ENCODE assay signal across 22 mouse cellular contexts in the genomic region with DNA sequence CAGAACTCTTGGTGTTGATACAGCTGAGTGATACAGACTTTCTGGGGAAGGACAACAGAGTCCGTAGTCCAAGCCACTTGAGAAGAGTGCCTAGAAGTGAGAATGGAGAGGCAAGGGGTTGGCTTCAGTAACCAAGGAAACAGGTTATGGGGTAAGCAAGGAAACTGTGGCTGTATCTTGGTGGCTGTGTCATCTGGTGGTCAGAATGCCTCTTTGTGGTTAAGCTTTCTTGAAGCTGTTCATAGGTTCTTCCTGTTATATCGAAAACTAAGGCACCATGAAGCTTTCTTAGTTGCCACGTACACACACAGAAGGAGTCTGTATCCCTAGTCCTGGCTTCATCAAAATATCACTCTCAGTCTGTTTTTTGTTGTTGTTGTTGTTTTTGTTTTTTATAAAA. TPM values are rescaled to one million over a fixed set of nuclear protein-coding genes. Genes with fewer than 3 reads are reported as not detected.
DNase-seq lines count a peak whose midpoint lies in the region; ATAC-seq and TF ChIP-seq lines count a peak whose summit lies in the region.
"Had no signal": no experiment of that assay in that cellular context is flagged by ENCODE, and none has a peak within 500 bp of the region (broad histone marks: within the 10 kb centered on the region; RNA-seq: fewer than 3 reads in every experiment).

No protein-coding gene starts in this region.

- no peak for TF ChIP-seq CTCF in CH12.LX (conservative IDR thresholded peaks at IDR 0.05 in 1 of 2, IDR thresholded peaks at IDR 0.05 in 1 of 2; ENCODE audit: low read depth in 2 of 2, low read length in 2 of 2)

- H3K9ac ChIP-seq in CH12.LX (ENCODE audit: insufficient read depth, low read depth) = no peak overlapping the region
- H3K9ac ChIP-seq: embryonic facial prominence, embryonic 13.5 days; heart, embryonic 12.5 days; lung, embryonic 15.5 days; stomach, embryonic 15.5 days had no signal

- peak; percentile 26 for DNase-seq in lung, postnatal 25 days (ENCODE audit: low spot score)
- no peak for DNase-seq in lung, adult 18-20 months
- peak; percentile 31 for DNase-seq in CH12.LX (ENCODE audit: extremely low read depth)
- DNase-seq in naive thymus-derived CD4-positive, alpha-beta T cell, adult 2 months (ENCODE audit: low read depth) = peak; percentile 45
- no peak for DNase-seq in kidney, adult 18-20 months
- DNase-seq in adrenal gland, adult 18-20 months (ENCODE audit: low spot score in 2 of 2) = no peak
- DNase-seq in gastrocnemius, postnatal 25 days = no peak
- DNase-seq: adrenal gland, postnatal 25 days; B cell, adult 2 months; cerebellum, adult 2 months; gastrocnemius, postnatal 14 days; heart, postnatal 36 days; left cerebral cortex, postnatal 4 days; right cerebral cortex, adult 18-20 months; spleen, adult 18-20 months; thymus, adult 2 months had no signal

- H3K36me3 ChIP-seq in CH12.LX (replicated peaks in 1 of 2; ENCODE audit: control insufficient read depth in 1 of 2, insufficient read depth in 1 of 2, low read length in 1 of 2) = no peaks in the 10 kb centered on the region
- H3K36me3 ChIP-seq: embryonic facial prominence, embryonic 13.5 days; heart, embryonic 12.5 days; lung, embryonic 15.5 days; midbrain, embryonic 10.5 days; stomach, embryonic 15.5 days had no signal

- H3K79me2 ChIP-seq in CH12.LX (replicated peaks; ENCODE audit: control insufficient read depth, extremely low read depth, insufficient read depth, poor library complexity, severe bottlenecking) = no peaks in the 10 kb centered on the region

- no peaks in the 10 kb centered on the region for H3K27me3 ChIP-seq in CH12.LX (replicated peaks)
- H3K27me3 ChIP-seq: heart, embryonic 12.5 days; lung, embryonic 15.5 days; stomach, embryonic 15.5 days had no signal

- no peak overlapping the region for H3K27ac ChIP-seq in CH12.LX (ENCODE audit: insufficient read depth, low read depth)
- H3K27ac ChIP-seq: embryonic facial prominence, embryonic 13.5 days; lung, embryonic 15.5 days; midbrain, embryonic 10.5 days; stomach, embryonic 15.5 days had no signal

- TF ChIP-seq POLR2A in CH12.LX (IDR thresholded peaks at IDR 0.05; ENCODE audit: low read depth, low read length) = no peak

- no peak overlapping the region for H3K4me2 ChIP-seq in CH12.LX (ENCODE audit: insufficient read depth, low read depth, poor library complexity, severe bottlenecking)
- H3K4me2 ChIP-seq: embryonic facial prominence, embryonic 13.5 days; heart, embryonic 12.5 days; lung, embryonic 15.5 days; stomach, embryonic 15.5 days had no signal

- dilution Hi-C loops in CH12.LX (cut with MboI; ENCODE audit: extremely low pct_ligation_motif_present, extremely low pct_unique_long_range_greater_than_20kb, low sequenced_read_pairs) = no loop called here

- TF ChIP-seq RAD21 in CH12.LX (IDR thresholded peaks at IDR 0.05; ENCODE audit: low read depth, low read length) = no peak

- no peak for TF ChIP-seq EP300 in CH12.LX (IDR thresholded peaks at IDR 0.05; ENCODE audit: low read length)

- in situ Hi-C loops in CH12.LX (cut with MboI; ENCODE audit: low pct_ligation_motif_present, low pct_unique_long_range_greater_than_20kb, low sequenced_read_pairs) = no loop called here

- peak; percentile 98 to 99 for ATAC-seq in hematopoietic stem cell, adult 5-6 weeks (replicated peaks in 1 of 2; ENCODE audit: insufficient read depth in 1 of 2, low FRiP score in 2 of 2, low TSS enrichment in 1 of 2, low read depth in 1 of 2, poor library complexity in 2 of 2, severe bottlenecking in 2 of 2)

- no peaks in the 10 kb centered on the region for H3K9me3 ChIP-seq in CH12.LX (replicated peaks; ENCODE audit: low read length)
- H3K9me3 ChIP-seq: embryonic facial prominence, embryonic 13.5 days; heart, embryonic 12.5 days; lung, embryonic 15.5 days; midbrain, embryonic 10.5 days; stomach, embryonic 15.5 days had no signal

- H3K4me1 ChIP-seq in CH12.LX (ENCODE audit: control insufficient read depth in 1 of 2, insufficient read depth in 2 of 2) = peaks cover under 1 to 15% of the 10 kb centered on the region in 2 experiments; a peak in 3 of 4 replicates
- H3K4me1 ChIP-seq: stomach, embryonic 15.5 days had no signal

- no peak overlapping the region for H3K4me3 ChIP-seq in CH12.LX (replicated peaks in 1 of 3; ENCODE audit: low read depth in 2 of 3, low read length in 2 of 3, poor library complexity in 1 of 3)
- H3K4me3 ChIP-seq: embryonic facial prominence, embryonic 13.5 days; heart, embryonic 12.5 days; lung, embryonic 15.5 days; midbrain, embryonic 10.5 days; stomach, embryonic 15.5 days had no signal

TF ChIP-seq in CH12.LX, 34 proteins besides CTCF, POLR2A, EP300 and RAD21:
- TF ChIP-seq TCF12 (IDR thresholded peaks at IDR 0.05; ENCODE audit: low read depth, low read length) = no peak
- TF ChIP-seq SMC3 (IDR thresholded peaks at IDR 0.05; ENCODE audit: low read depth, low read length) = no peak
- TF ChIP-seq ZMIZ1 (IDR thresholded peaks at IDR 0.05; ENCODE audit: low read depth, low read length) = no peak
- no peak for TF ChIP-seq BHLHE40 (IDR thresholded peaks at IDR 0.05; ENCODE audit: low read depth, low read length)
- TF ChIP-seq MEF2A (IDR thresholded peaks at IDR 0.05; ENCODE audit: borderline replicate concordance, low read depth, low read length) = no peak
- no peak for TF ChIP-seq JUN (IDR thresholded peaks at IDR 0.05; ENCODE audit: insufficient read depth, low read depth, low read length)
- TF ChIP-seq MAX (IDR thresholded peaks at IDR 0.05; ENCODE audit: low read length) = no peak
- no peak for TF ChIP-seq CHD2 (IDR thresholded peaks at IDR 0.05; ENCODE audit: low read length)
- no peak for TF ChIP-seq JUND (conservative IDR thresholded peaks at IDR 0.05; ENCODE audit: low read depth, low read length)
- TF ChIP-seq PAX5 (IDR thresholded peaks at IDR 0.05; ENCODE audit: low read length) = no peak
- no peak for TF ChIP-seq USF1 (IDR thresholded peaks at IDR 0.05; ENCODE audit: low read depth, low read length)
- no peak for TF ChIP-seq NRF1 (IDR thresholded peaks at IDR 0.05; ENCODE audit: low read depth, low read length)
- no peak for TF ChIP-seq UBTF (IDR thresholded peaks at IDR 0.05; ENCODE audit: low read depth, low read length)
- TF ChIP-seq NELFE (IDR thresholded peaks at IDR 0.05; ENCODE audit: low read depth, low read length) = no peak
- TF ChIP-seq RCOR1 (conservative IDR thresholded peaks at IDR 0.05; ENCODE audit: low read depth, low read length) = no peak
- TF ChIP-seq HCFC1 (IDR thresholded peaks at IDR 0.05; ENCODE audit: low read depth, low read length) = no peak
- no peak for TF ChIP-seq MAZ (IDR thresholded peaks at IDR 0.05; ENCODE audit: low read depth, low read length)
- no peak for TF ChIP-seq ZC3H11A (IDR thresholded peaks at IDR 0.05; ENCODE audit: low read depth, low read length)
- TF ChIP-seq ZKSCAN1 (IDR thresholded peaks at IDR 0.05; ENCODE audit: borderline replicate concordance, low read depth, low read length) = no peak

RNA-seq across cellular contexts. Expression of a gene that starts 59.0 kb away (rescaled TPM):
- 6.2 and 7.7 TPM in 2 replicates for total RNA-seq in CH12.LX (2012; rRNA removed)
- 8.1 and 9.6 TPM in 2 replicates for total RNA-seq in CH12.LX (2014; rRNA removed)
- polyA plus RNA-seq in CH12.LX (2012; ENCODE audit: insufficient read length, low read depth) = 12.3 and 13.1 TPM in 2 replicates
- 27.5 and 30.4 TPM in 2 replicates for total RNA-seq in hematopoietic stem cell, adult 5-6 weeks (2017)
- 10 to 100 TPM; 31.6 to 43.2 TPM for total RNA-seq in adrenal gland, adult 18-20 months (2021)
- total RNA-seq in gastrocnemius, postnatal 25 days (2021) = 10 to 100 TPM; 38.3 to 48.3 TPM

Comparison
In these comparisons a context has a peak if more than half of its experiments do, and no peak if none do; other contexts are left out.
1. DNase-seq: peak in lung, postnatal 25 days (single experiment), CH12.LX (single experiment) and naive thymus-derived CD4-positive, alpha-beta T cell, adult 2 months (single experiment); none in lung, adult 18-20 months (0 of 2), kidney, adult 18-20 months (single experiment), adrenal gland, adult 18-20 months (0 of 2) and gastrocnemius, postnatal 25 days (single experiment).